Mouse (Mus musculus) ovary, postnatal 14 days (tissue): ENCODE results near the gene Hist1h2ad.

Source experiments
- DNase-seq: peaks from one replicate; pipeline ENCODE4 v3.0.0; 2022; ENCODE audit warnings: low spot score

Gene Hist1h2ad

GRCm38 (mm10) chr13:23621532-23622174 is 47.5 kb downstream of the Hist1h2ad start:
- peak; percentile 53 for DNase-seq

GRCm38 (mm10) chr13:23622175-23622671 is 48.0 kb downstream of the Hist1h2ad start, which contains the start of gene Hist1h1e:
Gene Hist1h1e, minus strand, starts transcription at chr13:23622558.
- DNase-seq: peak; percentile 96

GRCm38 (mm10) chr13:23622861-23623450 is 48.8 kb downstream of the Hist1h2ad start:
- DNase-seq: no peak
